Mouse (Mus musculus): ENCODE data around the gene Abcc1. TPM values are rescaled to one million over a fixed set of nuclear protein-coding genes. Genes with fewer than 3 reads are reported as not detected.

Abcc1 gene
- total and polyA plus RNA-seq, 3 experiments, result 30.2 to 49.7 (median 37.4) TPM

GRCm38 (mm10) chr16:14501649-14502360 lies 140.4 kb downstream of the Abcc1 start:
- no peak overlapping the region for H3K4me2 ChIP-seq (ENCODE audit: insufficient read depth, low read depth, poor library complexity, severe bottlenecking)
- TF ChIP-seq ELF1 (IDR thresholded peaks at IDR 0.05; ENCODE audit: low read depth, low read length) (no peak), RCOR1 (conservative IDR thresholded peaks at IDR 0.05; ENCODE audit: low read depth, low read length) (no peak), ZC3H11A (IDR thresholded peaks at IDR 0.05; ENCODE audit: low read depth, low read length) (no peak), JUN (IDR thresholded peaks at IDR 0.05; ENCODE audit: insufficient read depth, low read depth, low read length) (no peak), EP300 (IDR thresholded peaks at IDR 0.05; ENCODE audit: low read length) (no peak), GABPA (IDR thresholded peaks at IDR 0.05; ENCODE audit: insufficient replicate concordance, low read depth, low read length) (no peak), USF1 (IDR thresholded peaks at IDR 0.05; ENCODE audit: low read depth, low read length) (no peak), MEF2A (IDR thresholded peaks at IDR 0.05; ENCODE audit: borderline replicate concordance, low read depth, low read length) (no peak), SIN3A (IDR thresholded peaks at IDR 0.05; ENCODE audit: low read length) (no peak), JUND (conservative IDR thresholded peaks at IDR 0.05; ENCODE audit: low read depth, low read length) (no peak)
- dilution Hi-C loops (cut with MboI; ENCODE audit: extremely low pct_ligation_motif_present, extremely low pct_unique_long_range_greater_than_20kb, low sequenced_read_pairs), result no loop called here

DNA sequence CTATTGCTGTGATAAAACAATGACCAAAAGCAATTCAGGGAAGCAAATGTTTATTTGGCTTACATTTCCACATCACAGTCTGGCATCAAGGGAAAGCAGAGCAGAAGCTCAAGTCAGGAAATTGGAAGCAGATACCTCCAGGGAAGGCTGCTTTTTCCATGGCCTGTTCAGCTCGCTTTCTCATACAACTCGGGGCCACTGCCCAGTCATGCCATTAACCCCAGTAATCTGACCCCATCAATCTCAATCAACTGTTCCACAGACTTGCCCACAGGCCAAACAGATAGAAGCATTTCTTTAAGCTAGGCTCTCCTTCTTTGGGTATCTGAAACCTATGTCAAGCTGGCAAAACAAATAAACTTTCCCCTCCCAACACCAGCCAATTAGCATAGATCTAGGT lies 145.1 kb downstream of the Abcc1 start:
- dilution Hi-C loops (cut with MboI; ENCODE audit: extremely low pct_ligation_motif_present, extremely low pct_unique_long_range_greater_than_20kb, low sequenced_read_pairs) (no loop called here), in situ Hi-C loops (cut with MboI; ENCODE audit: low pct_ligation_motif_present, low pct_unique_long_range_greater_than_20kb, low sequenced_read_pairs) (no loop called here)
- Histone ChIP-seq H3K4me3 (replicated peaks in 1 of 3; ENCODE audit: low read depth in 2 of 3, low read length in 2 of 3, poor library complexity in 1 of 3) (no peak overlapping the region), H3K36me3 (replicated peaks in 1 of 2; ENCODE audit: control insufficient read depth in 1 of 2, insufficient read depth in 1 of 2, low read length in 1 of 2) (no peaks in the 10 kb centered on the region), H3K9ac (ENCODE audit: insufficient read depth, low read depth) (no peak overlapping the region), H3K4me2 (ENCODE audit: insufficient read depth, low read depth, poor library complexity, severe bottlenecking) (no peak overlapping the region), H3K79me2 (replicated peaks; ENCODE audit: control insufficient read depth, extremely low read depth, insufficient read depth, poor library complexity, severe bottlenecking) (no peaks in the 10 kb centered on the region), H3K27ac (ENCODE audit: insufficient read depth, low read depth) (no peak overlapping the region), H3K4me1 (ENCODE audit: control insufficient read depth in 1 of 2, insufficient read depth in 2 of 2) (no peaks in the 10 kb centered on the region), H3K27me3 (replicated peaks) (peaks cover 2% of the 10 kb centered on the region), H3K9me3 (replicated peaks; ENCODE audit: low read length) (no peaks in the 10 kb centered on the region)
- no peak for DNase-seq (ENCODE audit: extremely low read depth)
- TF ChIP-seq NRF1 (IDR thresholded peaks at IDR 0.05; ENCODE audit: low read depth, low read length) (no peak), POLR2AphosphoS2 (IDR thresholded peaks at IDR 0.05; ENCODE audit: low read depth, low read length) (no peak), BHLHE40 (IDR thresholded peaks at IDR 0.05; ENCODE audit: low read depth, low read length) (no peak), GABPA (IDR thresholded peaks at IDR 0.05; ENCODE audit: insufficient replicate concordance, low read depth, low read length) (no peak), RAD21 (IDR thresholded peaks at IDR 0.05; ENCODE audit: low read depth, low read length) (no peak), MXI1 (IDR thresholded peaks at IDR 0.05; ENCODE audit: low read depth, low read length) (no peak), ZKSCAN1 (IDR thresholded peaks at IDR 0.05; ENCODE audit: borderline replicate concordance, low read depth, low read length) (no peak), SMC3 (IDR thresholded peaks at IDR 0.05; ENCODE audit: low read depth, low read length) (no peak), USF1 (IDR thresholded peaks at IDR 0.05; ENCODE audit: low read depth, low read length) (no peak)

More at GRCm38 (mm10) chr16:14501649-14502360, 140.4 kb downstream of the Abcc1 start:
- DNase-seq (ENCODE audit: extremely low read depth), result no peak
- Histone ChIP-seq H3K4me3 (replicated peaks in 1 of 3; ENCODE audit: low read depth in 2 of 3, low read length in 2 of 3, poor library complexity in 1 of 3) (no peak overlapping the region), H3K27me3 (replicated peaks) (peaks cover 11% of the 10 kb centered on the region), H3K79me2 (replicated peaks; ENCODE audit: control insufficient read depth, extremely low read depth, insufficient read depth, poor library complexity, severe bottlenecking) (no peaks in the 10 kb centered on the region), H3K27ac (ENCODE audit: insufficient read depth, low read depth) (no peak overlapping the region), H3K9me3 (replicated peaks; ENCODE audit: low read length) (no peaks in the 10 kb centered on the region), H3K4me1 (ENCODE audit: control insufficient read depth in 1 of 2, insufficient read depth in 2 of 2) (no peaks in the 10 kb centered on the region), H3K36me3 (replicated peaks in 1 of 2; ENCODE audit: control insufficient read depth in 1 of 2, insufficient read depth in 1 of 2, low read length in 1 of 2) (no peaks in the 10 kb centered on the region), H3K9ac (ENCODE audit: insufficient read depth, low read depth) (no peak overlapping the region)
- in situ Hi-C loops (cut with MboI; ENCODE audit: low pct_ligation_motif_present, low pct_unique_long_range_greater_than_20kb, low sequenced_read_pairs), result no loop called here

Other genes starting within 250 kb of the Abcc1 start
- gene Nde1, start 198.3 kb upstream of the Abcc1 start, total RNA-seq (2012; rRNA removed), result 65.0 and 84.8 TPM in 2 replicates
- gene Nde1, start 198.3 kb upstream of the Abcc1 start, total RNA-seq (2014; rRNA removed), result 62.1 and 68.6 TPM in 2 replicates
- 104 and 110 TPM in 2 replicates for gene Nde1, start 198.3 kb upstream of the Abcc1 start, polyA plus RNA-seq (2012; ENCODE audit: insufficient read length, low read depth)
- gene Marf1, start 198.2 kb upstream of the Abcc1 start, total RNA-seq (2012; rRNA removed), result 22.0 and 26.7 TPM in 2 replicates
- gene Marf1, start 198.2 kb upstream of the Abcc1 start, total RNA-seq (2014; rRNA removed), result 19.7 and 19.9 TPM in 2 replicates
- gene Marf1, start 198.2 kb upstream of the Abcc1 start, polyA plus RNA-seq (2012; ENCODE audit: insufficient read length, low read depth), result 24.5 and 28.1 TPM in 2 replicates
- 0.04 TPM in 2 replicates for gene Myh11, start 70.2 kb upstream of the Abcc1 start, total RNA-seq (2012; rRNA removed)
- 0.04 and 0.05 TPM in 2 replicates for gene Myh11, start 70.2 kb upstream of the Abcc1 start, total RNA-seq (2014; rRNA removed)
- 0.06 and 0.18 TPM in 2 replicates for gene Myh11, start 70.2 kb upstream of the Abcc1 start, polyA plus RNA-seq (2012; ENCODE audit: insufficient read length, low read depth)
- gene Fopnl, start 44.2 kb upstream of the Abcc1 start, total RNA-seq (2012; rRNA removed), result 32.8 and 38.5 TPM in 2 replicates
- 153 and 159 TPM in 2 replicates for gene Fopnl, start 44.2 kb upstream of the Abcc1 start, total RNA-seq (2014; rRNA removed)
- gene Fopnl, start 44.2 kb upstream of the Abcc1 start, polyA plus RNA-seq (2012; ENCODE audit: insufficient read length, low read depth), result 54.9 and 56.8 TPM in 2 replicates
- not detected in 2 replicates for gene A630010A05Rik, start 200.8 kb downstream of the Abcc1 start, total RNA-seq (2012; rRNA removed)
- not detected in 2 replicates for gene A630010A05Rik, start 200.8 kb downstream of the Abcc1 start, total RNA-seq (2014; rRNA removed)
- not detected in 2 replicates for gene A630010A05Rik, start 200.8 kb downstream of the Abcc1 start, polyA plus RNA-seq (2012; ENCODE audit: insufficient read length, low read depth)